Comparison of ENCODE assay signal across 25 mouse cellular contexts in the genomic region with DNA sequence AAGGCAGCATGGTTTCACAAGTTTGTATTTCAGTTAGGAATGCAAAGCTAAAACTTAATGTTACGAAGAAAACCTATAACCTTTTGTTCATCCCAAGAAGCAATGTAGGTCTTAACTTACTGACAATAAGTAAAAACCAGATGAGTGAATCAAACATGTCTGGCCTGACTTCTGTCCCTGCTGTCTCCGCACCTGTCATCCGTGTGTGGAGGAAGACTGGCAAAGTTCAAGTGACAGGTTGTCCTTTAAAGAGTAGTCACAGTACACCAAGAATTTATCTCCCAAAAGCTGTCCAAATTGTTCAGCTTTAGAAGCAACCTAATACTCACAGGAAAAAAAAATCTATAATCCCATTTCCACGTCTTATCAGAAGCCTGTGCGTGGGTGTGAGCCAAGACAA.
DNase-seq lines count a peak whose midpoint lies in the region; ATAC-seq and TF ChIP-seq lines count a peak whose summit lies in the region.
"Had no signal": no experiment of that assay in that cellular context is flagged by ENCODE, and none has a peak within 500 bp of the region (broad histone marks: within the 10 kb centered on the region; RNA-seq: fewer than 3 reads in every experiment).

No protein-coding gene starts in this region.

- no peak for DNase-seq in heart, postnatal 25 days (ENCODE audit: low spot score)
- DNase-seq in heart, postnatal 36 days, result no peak
- DNase-seq in heart, postnatal 0 days (ENCODE audit: low spot score), result no peak
- no peak for DNase-seq in heart, adult 8-10 months (ENCODE audit: low spot score)
- no peak for DNase-seq in right cerebral cortex, postnatal 14 days
- DNase-seq: adrenal gland, adult 2 months; adrenal gland, postnatal 14 days; B cell, adult 2 months; cerebellum, adult 11 months; cerebellum, adult 2 months; cerebellum, adult 9-11 months; cerebellum, postnatal 25 days; gastrocnemius, postnatal 25 days; heart, postnatal 14 days; kidney, adult 2 months had no signal

- intact Hi-C loops in heart, postnatal 25 days (cut with DNase I), result no loop called here
- intact Hi-C loops in heart, postnatal 36 days (cut with DNase I), result loop anchor here (5.0 kb wide), 1 partner anchor 34 kb away; no protein-coding TSS in a partner anchor

- 49% methylated on average over 5 of the region's 5 CpGs for WGBS in heart, embryonic 11.5 days (ENCODE audit: insufficient replicate concordance)
- 40% methylated on average over 5 of the region's 5 CpGs for WGBS in heart, embryonic 14.5 days
- 44% methylated on average over 5 of the region's 5 CpGs for WGBS in heart, postnatal 0 days

- H3K9ac ChIP-seq in heart, embryonic 11.5 days (ENCODE audit: low read depth, low read length), result no peak overlapping the region
- H3K9ac ChIP-seq in heart, embryonic 14.5 days (ENCODE audit: low read length), result peak overlapping the region; percentile 50; the same call in 1 of the 2 replicates
- no peak overlapping the region for H3K9ac ChIP-seq in heart, postnatal 0 days (replicated peaks; ENCODE audit: low read depth, low read length)
- H3K9ac ChIP-seq: embryonic facial prominence, embryonic 12.5 days; embryonic facial prominence, embryonic 15.5 days; forebrain, embryonic 12.5 days; forebrain, embryonic 15.5 days; hindbrain, embryonic 14.5 days had no signal

- no peaks in the 10 kb centered on the region; the same call in 1 of the 2 replicates for H3K27me3 ChIP-seq in heart, embryonic 11.5 days (ENCODE audit: control insufficient read depth, insufficient read depth, low read length)
- H3K27me3 ChIP-seq in heart, embryonic 14.5 days (ENCODE audit: control insufficient read depth, insufficient read depth, low read length), result no peaks in the 10 kb centered on the region
- H3K27me3 ChIP-seq in heart, postnatal 0 days (ENCODE audit: control insufficient read depth, insufficient read depth, low read length), result no peaks in the 10 kb centered on the region
- H3K27me3 ChIP-seq: embryonic facial prominence, embryonic 12.5 days; embryonic facial prominence, embryonic 15.5 days; forebrain, embryonic 12.5 days; forebrain, embryonic 15.5 days had no signal

- no peak for TF ChIP-seq CTCF in heart, postnatal 0 days (IDR thresholded peaks at IDR 0.05; ENCODE audit: low read depth)

- TF ChIP-seq EP300 in heart, postnatal 0 days (IDR thresholded peaks at IDR 0.05; ENCODE audit: low read depth), result no peak

- H3K4me1 ChIP-seq in heart, embryonic 11.5 days (ENCODE audit: control insufficient read depth, insufficient read depth, low read length), result peaks cover 19% of the 10 kb centered on the region
- H3K4me1 ChIP-seq in heart, embryonic 14.5 days (ENCODE audit: control insufficient read depth in 2 of 2, insufficient read depth in 2 of 2, low read length in 2 of 2), result peaks cover 10 to 25% of the 10 kb centered on the region in 2 experiments
- peaks cover 16% of the 10 kb centered on the region for H3K4me1 ChIP-seq in heart, postnatal 0 days (ENCODE audit: control insufficient read depth, insufficient read depth)
- H3K4me1 ChIP-seq: embryonic facial prominence, embryonic 12.5 days; embryonic facial prominence, embryonic 15.5 days; forebrain, embryonic 15.5 days had no signal

- H3K4me2 ChIP-seq in heart, embryonic 11.5 days, result no peak overlapping the region
- H3K4me2 ChIP-seq in heart, embryonic 14.5 days (ENCODE audit: low read length), result peak overlapping the region; percentile 41; the same call in 1 of the 2 replicates
- H3K4me2 ChIP-seq in heart, postnatal 0 days (ENCODE audit: low read depth, low read length), result no peak overlapping the region
- H3K4me2 ChIP-seq: embryonic facial prominence, embryonic 12.5 days; embryonic facial prominence, embryonic 15.5 days; forebrain, embryonic 12.5 days; forebrain, embryonic 15.5 days; hindbrain, embryonic 14.5 days had no signal

- H3K27ac ChIP-seq in heart, embryonic 11.5 days (ENCODE audit: low read depth, low read length), result peak overlapping the region; percentile 90
- peak overlapping the region; percentile 82 to 95; a peak in 3 of 4 replicates for H3K27ac ChIP-seq in heart, embryonic 14.5 days (replicated peaks in 1 of 2; ENCODE audit: control insufficient read depth in 1 of 2, insufficient read depth in 1 of 2, low read depth in 2 of 2, low read length in 2 of 2)
- peak overlapping the region; percentile 83; the same call in 1 of the 2 replicates for H3K27ac ChIP-seq in heart, postnatal 0 days (ENCODE audit: low read depth)
- H3K27ac ChIP-seq: embryonic facial prominence, embryonic 12.5 days; embryonic facial prominence, embryonic 15.5 days; forebrain, embryonic 12.5 days; forebrain, embryonic 15.5 days; hindbrain, embryonic 14.5 days had no signal

- no peak overlapping the region for H3K4me3 ChIP-seq in heart, embryonic 11.5 days (ENCODE audit: low read depth, low read length)
- no peak overlapping the region for H3K4me3 ChIP-seq in heart, embryonic 14.5 days (ENCODE audit: control insufficient read depth in 1 of 2, insufficient read depth in 1 of 2, low read depth in 1 of 2, low read length in 2 of 2)
- H3K4me3 ChIP-seq in heart, postnatal 0 days (ENCODE audit: low read depth, low read length), result no peak overlapping the region
- H3K4me3 ChIP-seq: embryonic facial prominence, embryonic 12.5 days; embryonic facial prominence, embryonic 15.5 days; erythroblast, embryonic 14.5 days; forebrain, embryonic 12.5 days; forebrain, embryonic 15.5 days had no signal

- ATAC-seq in heart, embryonic 11.5 days (replicated peaks; ENCODE audit: insufficient number of reproducible peaks, low FRiP score, low TSS enrichment), result no peak
- ATAC-seq in heart, embryonic 14.5 days (ENCODE audit: insufficient number of reproducible peaks, insufficient read depth, low FRiP score, low read depth), result no peak
- no peak for ATAC-seq in heart, postnatal 0 days (ENCODE audit: insufficient read depth, low read depth)
- ATAC-seq: CD4-positive, CD25-positive, alpha-beta regulatory T cell, adult 4 months; forebrain, embryonic 15.5 days; intestine, postnatal 0 days had no signal

- H3K36me3 ChIP-seq in heart, embryonic 11.5 days (ENCODE audit: control insufficient read depth, insufficient read depth, low read length), result no peaks in the 10 kb centered on the region
- no peaks in the 10 kb centered on the region for H3K36me3 ChIP-seq in heart, embryonic 14.5 days (ENCODE audit: control insufficient read depth, insufficient read depth, low read length)
- no peaks in the 10 kb centered on the region for H3K36me3 ChIP-seq in heart, postnatal 0 days (replicated peaks; ENCODE audit: control insufficient read depth, insufficient read depth, low read length)
- H3K36me3 ChIP-seq: embryonic facial prominence, embryonic 12.5 days; embryonic facial prominence, embryonic 15.5 days; forebrain, embryonic 12.5 days; forebrain, embryonic 15.5 days had no signal

- H3K9me3 ChIP-seq in heart, embryonic 11.5 days (replicated peaks; ENCODE audit: control insufficient read depth, low read length), result no peaks in the 10 kb centered on the region
- no peaks in the 10 kb centered on the region for H3K9me3 ChIP-seq in heart, embryonic 14.5 days (ENCODE audit: control insufficient read depth, low read length)
- H3K9me3 ChIP-seq in heart, postnatal 0 days (replicated peaks; ENCODE audit: control insufficient read depth, low read length), result no peaks in the 10 kb centered on the region
- H3K9me3 ChIP-seq: embryonic facial prominence, embryonic 12.5 days; embryonic facial prominence, embryonic 15.5 days; forebrain, embryonic 12.5 days; forebrain, embryonic 15.5 days had no signal
